8 mouse cellular contexts compared by ENCODE assay signal in the genomic region with DNA sequence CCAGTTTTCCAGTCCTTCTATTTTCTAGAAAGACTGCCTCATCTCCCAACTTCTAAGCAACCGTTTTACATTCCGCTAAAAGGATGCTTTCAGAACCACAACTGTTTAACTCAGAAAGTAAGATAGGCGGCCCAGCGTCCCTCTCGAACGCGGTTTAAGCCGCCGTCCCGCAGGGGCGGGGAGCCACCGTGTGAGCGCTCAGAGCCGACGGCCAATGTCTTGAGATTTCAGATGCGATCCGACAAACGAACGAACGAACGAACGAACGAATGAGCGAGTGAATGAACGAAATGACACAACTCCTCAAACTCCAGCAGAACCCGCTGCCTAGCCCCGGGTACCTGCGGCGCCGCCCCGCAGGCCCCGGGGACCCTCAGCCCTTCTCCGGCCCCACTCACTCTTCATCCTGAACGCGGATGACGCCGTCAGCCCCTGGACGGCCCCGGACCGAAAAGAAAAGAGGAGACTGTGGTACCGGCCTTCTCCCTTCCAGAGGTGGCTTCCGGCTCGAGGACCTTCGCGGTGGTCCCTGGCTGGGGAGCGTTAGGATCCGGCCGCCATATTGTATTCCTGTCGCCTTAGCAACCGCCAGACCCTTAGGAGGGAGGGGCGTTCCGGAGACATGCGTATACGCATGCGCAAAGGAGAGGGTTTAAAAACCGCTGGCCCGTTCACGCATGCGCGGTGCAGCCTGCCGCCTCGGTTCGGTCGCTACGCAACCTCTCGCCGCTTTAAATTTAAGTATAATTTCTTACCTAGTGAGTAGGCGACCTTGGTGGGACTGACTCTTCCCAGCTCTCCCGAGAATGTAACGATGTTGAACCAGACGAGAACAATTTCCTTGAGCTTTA. TPM values are rescaled to one million over a fixed set of nuclear protein-coding genes. Genes with fewer than 3 reads are reported as not detected.
DNase-seq lines count a peak whose midpoint lies in the region; ATAC-seq and TF ChIP-seq lines count a peak whose summit lies in the region.

Mok (minus strand) TSS at position 592 of the 851 bp plus-strand sequence.

- TF ChIP-seq POLR2A in bone marrow, adult 2 months (IDR thresholded peaks at IDR 0.05; ENCODE audit: borderline replicate concordance, control insufficient read depth, low read depth, low read length) = peak; percentile 33; the same call in 1 of the 2 replicates

- under 1% methylated on average over 71 of the region's 71 CpGs for WGBS in bone marrow, adult 2 months
- WGBS in embryonic facial prominence, embryonic 15.5 days = under 1% methylated on average over 71 of the region's 71 CpGs
- under 1% methylated on average over 71 of the region's 71 CpGs for WGBS in heart, embryonic 10.5 days
- under 1% methylated on average over 65 of the region's 71 CpGs for WGBS in kidney, embryonic 15.5 days

- H3K36me3 ChIP-seq in embryonic facial prominence, embryonic 15.5 days = no peaks in the 10 kb centered on the region
- H3K36me3 ChIP-seq in heart, embryonic 10.5 days = no peaks in the 10 kb centered on the region
- H3K36me3 ChIP-seq in kidney, embryonic 15.5 days = no peaks in the 10 kb centered on the region

- H3K27me3 ChIP-seq in embryonic facial prominence, embryonic 15.5 days = no peaks in the 10 kb centered on the region
- H3K27me3 ChIP-seq in heart, embryonic 10.5 days (ENCODE audit: insufficient read depth, poor library complexity, severe bottlenecking) = peaks cover 6% of the 10 kb centered on the region
- H3K27me3 ChIP-seq in kidney, embryonic 15.5 days = no peaks in the 10 kb centered on the region

- no peaks in the 10 kb centered on the region for H3K4me1 ChIP-seq in bone marrow, adult 2 months (ENCODE audit: control insufficient read depth, insufficient read depth, low read length)
- H3K4me1 ChIP-seq in embryonic facial prominence, embryonic 15.5 days = peaks cover 23% of the 10 kb centered on the region
- H3K4me1 ChIP-seq in heart, embryonic 10.5 days = peaks cover 11% of the 10 kb centered on the region
- peaks cover 24% of the 10 kb centered on the region for H3K4me1 ChIP-seq in kidney, embryonic 15.5 days

- H3K9ac ChIP-seq in embryonic facial prominence, embryonic 15.5 days = peak within 1 kb of the TSS; percentile 49
- peak within 1 kb of the TSS; percentile 61 for H3K9ac ChIP-seq in kidney, embryonic 15.5 days

- H3K9me3 ChIP-seq in embryonic facial prominence, embryonic 15.5 days (replicated peaks) = no peaks in the 10 kb centered on the region
- no peaks in the 10 kb centered on the region for H3K9me3 ChIP-seq in heart, embryonic 10.5 days
- no peaks in the 10 kb centered on the region for H3K9me3 ChIP-seq in kidney, embryonic 15.5 days (replicated peaks)

- no peak within 1 kb of the TSS; the same call in 1 of the 2 replicates for H3K27ac ChIP-seq in bone marrow, adult 2 months (ENCODE audit: control insufficient read depth, insufficient read depth, low read depth, low read length, poor library complexity)
- peak within 1 kb of the TSS; percentile 60 for H3K27ac ChIP-seq in embryonic facial prominence, embryonic 15.5 days (replicated peaks)
- H3K27ac ChIP-seq in heart, embryonic 10.5 days = peak within 1 kb of the TSS; percentile 80
- 0 out of 2 replicates have a peak within 1 kb of the TSS, but pooled peaks have one; percentile 22 for H3K27ac ChIP-seq in kidney, embryonic 15.5 days

- H3K4me2 ChIP-seq in embryonic facial prominence, embryonic 15.5 days (replicated peaks) = peak within 1 kb of the TSS; percentile 60
- H3K4me2 ChIP-seq in kidney, embryonic 15.5 days = peak within 1 kb of the TSS; percentile 69

- peak within 1 kb of the TSS; percentile 72 for H3K4me3 ChIP-seq in bone marrow, adult 2 months (replicated peaks; ENCODE audit: control insufficient read depth, low read depth, low read length)
- H3K4me3 ChIP-seq in embryonic facial prominence, embryonic 15.5 days (replicated peaks) = peak within 1 kb of the TSS; percentile 76
- peak within 1 kb of the TSS; percentile 88 for H3K4me3 ChIP-seq in heart, embryonic 10.5 days
- H3K4me3 ChIP-seq in kidney, embryonic 15.5 days (replicated peaks) = peak within 1 kb of the TSS; percentile 92

- peak; percentile 80 for ATAC-seq in embryonic facial prominence, embryonic 15.5 days (ENCODE audit: insufficient number of reproducible peaks, low FRiP score, low TSS enrichment, low read depth)
- peak; percentile 64 for ATAC-seq in kidney, embryonic 15.5 days (replicated peaks; ENCODE audit: low FRiP score)
- ATAC-seq in monocyte, adult 5-6 weeks (replicated peaks; ENCODE audit: insufficient number of reproducible peaks, low FRiP score, low TSS enrichment, poor library complexity, severe bottlenecking) = peak; percentile 60

- no peak for TF ChIP-seq CTCF in bone marrow, adult 2 months (IDR thresholded peaks at IDR 0.05; ENCODE audit: control insufficient read depth, insufficient read depth, low read length)

- DNase-seq in 416B (ENCODE audit: low read depth) = peak; percentile 92
- DNase-seq in heart, embryonic 10.5 days (ENCODE audit: low spot score) = peak; percentile 96
- peak; percentile 95 for DNase-seq in liver
- peak; percentile 92 to 98 for DNase-seq in spleen, postnatal 4 days (ENCODE audit: low spot score in 2 of 2)

RNA-seq across cellular contexts. Expression of gene Mok, which starts in this region (rescaled TPM):
- polyA plus RNA-seq in bone marrow, adult 2 months (2011; ENCODE audit: insufficient read depth, insufficient read length, low replicate concordance, missing spikeins) = not detected in 2 replicates
- 7.3 and 9.6 TPM in 2 replicates for polyA plus RNA-seq in embryonic facial prominence, embryonic 15.5 days (2015; fragmentation: Nextera tagmentation; extraction: Ambion mirVana)
- polyA plus RNA-seq in heart, embryonic 10.5 days (2016; fragmentation: Nextera tagmentation; extraction: Ambion mirVana) = 3.8 and 4.3 TPM in 2 replicates
- polyA plus RNA-seq in kidney, embryonic 15.5 days (2015; fragmentation: Nextera tagmentation; extraction: Ambion mirVana) = 6.2 and 7.8 TPM in 2 replicates
- total RNA-seq in monocyte, adult 5-6 weeks (2017) = 0.10 to 0.32 TPM in 2 of 3 replicates, not detected in the other

Comparison
In these comparisons a context has a peak if more than half of its experiments do, and no peak if none do; other contexts are left out.
1. Peak in ATAC-seq in monocyte, adult 5-6 weeks; RNA of the gene not detected or under 1 TPM.